Mouse (Mus musculus) forebrain, embryonic 16.5 days (tissue): ENCODE data around the gene Epn1. TPM values are rescaled to one million over a fixed set of nuclear protein-coding genes. Genes with fewer than 3 reads are reported as not detected.

Experiments used
- ATAC-seq: fragments of 200-750 bp; cut with Nextera tagmentation; 2 replicates; pipeline ENCODE4 v1.8.0; 2017; ENCODE audit warnings: mild to moderate bottlenecking, moderate library complexity
- H3K27ac ChIP-seq: fragments of 300-500 bp; sonication (generic); 2 replicates; pipeline ENCODE4 v1.5.1; 2014; ENCODE audit warnings: low read length, control low read depth
- H3K27me3 ChIP-seq: fragments of 300-500 bp; sonication (generic); replicated peaks from 2 replicates; pipeline ENCODE4 v1.6.1; 2014; ENCODE audit warnings: low read length; ENCODE audit not compliant: control insufficient read depth, insufficient read depth
- H3K36me3 ChIP-seq: fragments of 300-500 bp; sonication (generic); 2 replicates; pipeline ENCODE4 v1.6.1; 2014; ENCODE audit not compliant: control insufficient read depth, insufficient read depth
- H3K4me1 ChIP-seq: fragments of 300-500 bp; sonication (generic); replicated peaks from 2 replicates; pipeline ENCODE4 v1.6.1; 2014; ENCODE audit warnings: low read length; ENCODE audit not compliant: control insufficient read depth, insufficient read depth
- H3K4me2 ChIP-seq: fragments of 300-500 bp; sonication (generic); 2 replicates; pipeline ENCODE4 v1.6.1; 2014; ENCODE audit warnings: mild to moderate bottlenecking, low read length, control low read depth
- H3K4me3 ChIP-seq: fragments of 300-500 bp; sonication (generic); replicated peaks from 2 replicates; pipeline ENCODE4 v1.5.1; 2014; ENCODE audit warnings: mild to moderate bottlenecking, low read length, control low read depth
- H3K9ac ChIP-seq: fragments of 300-500 bp; sonication (generic); replicated peaks from 2 replicates; pipeline ENCODE4 v1.6.1; 2014; ENCODE audit warnings: low read depth, low read length, control low read depth
- H3K9me3 ChIP-seq: fragments of 300-500 bp; sonication (generic); 2 replicates; pipeline ENCODE4 v1.6.1; 2016; ENCODE audit warnings: low read length; ENCODE audit not compliant: control insufficient read depth
- WGBS: fragments of 180-500 bp; shearing (Covaris S2); extraction: QIAGEN DNeasy Blood & Tissue Kit; methylation state at CpG from one replicate; pipeline ENCODE4 v1.1.7; 2014; 5-methylcytosine and 5-hydroxymethylcytosine counted together
- polyA plus RNA-seq: library from polyadenylated mRNA; unstranded; fragments of >200 nt; fragmentation: Nextera tagmentation; extraction: Ambion mirVana; gene quantifications from 2 replicates; pipeline ENCODE4 v1.2.1, GENCODE M21; 2015

The Epn1 gene
- polyA plus RNA-seq, 1 experiment from 2014 or later, result 104 TPM

DNA sequence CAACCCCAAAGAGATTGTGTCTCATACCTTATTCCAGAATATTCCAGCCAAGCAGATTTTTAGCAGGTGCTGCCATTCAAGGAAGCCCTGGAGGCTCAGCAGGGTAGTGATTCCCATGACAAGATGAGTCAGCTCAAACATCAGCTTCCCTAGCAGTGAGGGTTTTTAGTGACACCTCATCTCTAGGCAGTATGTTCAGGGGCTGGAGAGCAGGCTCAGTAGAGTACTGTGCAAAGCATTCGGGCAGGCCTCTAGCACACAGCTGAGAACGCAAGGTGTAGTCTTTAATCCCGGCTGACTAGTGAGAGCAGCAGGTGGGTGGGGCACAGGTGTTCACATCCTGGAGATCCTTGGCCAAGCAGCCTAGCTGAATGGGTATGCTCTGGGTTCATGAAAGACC, 19.8 kb downstream of the Epn1 start:
- H3K9me3 ChIP-seq, result no peaks in the 10 kb centered on the region
- no peak overlapping the region for H3K4me2 ChIP-seq
- H3K27me3 ChIP-seq, result no peaks in the 10 kb centered on the region
- WGBS, result 87% methylated on average over 3 of the region's 3 CpGs
- peaks cover 20% of the 10 kb centered on the region for H3K36me3 ChIP-seq
- 0 out of 2 replicates have a peak, but pooled peaks have one; percentile 8 for ATAC-seq
- no peaks in the 10 kb centered on the region for H3K4me1 ChIP-seq
- no peak overlapping the region for H3K27ac ChIP-seq
- H3K9ac ChIP-seq, result no peak overlapping the region
- no peak overlapping the region for H3K4me3 ChIP-seq

DNA sequence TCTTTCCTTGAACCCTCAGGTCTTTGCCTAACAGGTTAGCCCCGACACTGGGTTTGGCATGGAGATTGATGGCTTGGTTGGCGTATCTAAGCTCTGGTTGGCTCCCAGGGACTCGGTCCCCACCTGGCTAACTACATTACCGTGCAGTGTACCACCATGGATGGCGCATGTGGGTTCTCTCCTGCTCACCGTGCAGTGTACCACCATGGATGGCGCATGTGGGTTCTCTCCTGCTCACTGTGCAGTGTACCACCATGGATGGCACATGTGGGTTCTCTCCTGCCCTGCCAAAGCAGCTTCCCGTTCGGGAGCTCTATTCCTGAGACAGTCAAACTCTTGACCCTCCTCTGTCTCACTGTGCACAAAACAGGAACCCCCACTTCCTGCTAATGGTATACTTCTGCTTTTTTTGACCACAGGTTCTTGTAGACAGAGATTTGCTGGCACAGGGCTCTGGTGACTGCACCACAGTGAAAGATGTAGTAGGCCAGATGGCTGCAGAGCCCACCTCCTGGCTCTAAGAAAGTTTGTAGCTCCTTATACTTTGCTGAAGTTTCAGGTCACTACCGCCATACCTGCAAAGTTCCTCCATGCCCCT, 21.1 kb downstream of the Epn1 start:
- 94% methylated on average over 10 of the region's 10 CpGs for WGBS
- Histone ChIP-seq H3K9ac (no peak overlapping the region), H3K27me3 (no peaks in the 10 kb centered on the region), H3K9me3 (no peaks in the 10 kb centered on the region), H3K4me1 (no peaks in the 10 kb centered on the region), H3K36me3 (peaks cover 14% of the 10 kb centered on the region; the same call in 1 of the 2 replicates), H3K27ac (no peak overlapping the region), H3K4me2 (no peak overlapping the region), H3K4me3 (no peak overlapping the region)
- no peak for ATAC-seq

DNA sequence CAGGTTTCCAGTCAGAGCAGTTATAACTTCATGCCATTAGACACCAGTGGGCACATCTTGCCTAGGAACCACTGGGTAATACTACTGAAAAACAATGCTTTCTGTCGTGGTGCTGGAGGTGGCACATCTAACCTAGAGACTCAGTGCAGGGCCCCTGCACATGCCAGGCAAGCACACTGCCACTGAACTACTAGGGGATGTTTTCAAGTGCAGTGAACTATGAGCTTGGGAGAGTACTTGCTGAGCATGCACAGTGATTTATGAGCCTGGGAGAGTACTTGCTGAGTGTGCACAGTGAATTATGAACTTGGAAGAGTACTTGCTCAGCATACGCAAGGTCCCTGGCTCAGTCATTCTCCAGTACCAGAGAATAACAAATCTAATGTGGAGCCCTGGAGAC, 22.5 kb downstream of the Epn1 start:
- no peak overlapping the region for H3K4me3 ChIP-seq
- H3K4me2 ChIP-seq, result no peak overlapping the region
- no peak overlapping the region for H3K27ac ChIP-seq
- no peak overlapping the region for H3K9ac ChIP-seq
- no peak for ATAC-seq
- H3K4me1 ChIP-seq, result no peaks in the 10 kb centered on the region
- H3K27me3 ChIP-seq, result no peaks in the 10 kb centered on the region
- no peaks in the 10 kb centered on the region for H3K9me3 ChIP-seq
- H3K36me3 ChIP-seq, result peaks cover 11% of the 10 kb centered on the region; the same call in 1 of the 2 replicates
- 81% methylated on average over 2 of the region's 2 CpGs for WGBS

DNA sequence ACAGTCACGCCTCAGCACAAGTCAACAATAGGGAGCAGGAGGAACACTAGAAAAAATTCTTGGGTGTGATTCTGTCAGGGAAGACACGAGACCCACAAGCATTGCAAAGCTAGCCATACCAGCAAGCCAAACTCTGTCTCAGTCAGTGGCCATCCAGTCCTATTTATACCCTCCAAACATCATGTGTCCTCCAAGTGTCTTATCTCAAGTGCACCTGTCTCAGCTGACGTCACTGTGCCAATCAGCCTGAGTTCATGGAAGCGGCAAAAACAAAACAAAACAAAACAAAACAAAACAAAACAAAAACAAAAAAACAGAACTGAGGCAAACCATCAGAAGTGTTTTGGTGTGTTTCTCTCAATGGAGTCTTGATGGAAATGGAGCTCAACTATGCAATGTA, 28.2 kb downstream of the Epn1 start:
- no peak for ATAC-seq
- Histone ChIP-seq H3K9me3 (peaks cover 3% of the 10 kb centered on the region; the same call in 1 of the 2 replicates), H3K4me3 (no peak overlapping the region), H3K9ac (no peak overlapping the region), H3K4me1 (no peaks in the 10 kb centered on the region), H3K27ac (no peak overlapping the region), H3K27me3 (no peaks in the 10 kb centered on the region), H3K36me3 (no peaks in the 10 kb centered on the region), H3K4me2 (no peak overlapping the region)
- 85% methylated on average over 4 of the region's 4 CpGs for WGBS

DNA sequence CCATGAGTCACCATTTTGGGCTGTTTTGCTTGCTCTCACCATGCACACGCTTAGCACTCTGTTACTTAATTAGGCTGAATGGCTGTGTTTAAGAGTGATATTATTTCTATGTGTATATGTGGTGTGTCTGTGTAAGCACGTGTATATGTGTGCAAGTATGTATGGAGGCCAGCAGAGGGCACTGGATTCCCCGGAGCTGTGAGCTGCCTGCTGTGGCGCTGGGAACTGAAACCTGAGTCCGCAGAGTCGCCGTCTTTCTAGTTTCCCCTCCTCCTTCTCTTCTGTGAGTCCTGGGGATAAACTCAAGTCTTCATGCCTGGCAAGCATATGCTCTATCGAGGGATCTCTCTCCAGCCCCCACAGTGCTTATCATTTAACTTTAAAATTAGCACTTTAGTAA, 29.3 kb downstream of the Epn1 start:
- no peaks in the 10 kb centered on the region for H3K27me3 ChIP-seq
- peaks cover 3% of the 10 kb centered on the region; the same call in 1 of the 2 replicates for H3K9me3 ChIP-seq
- no peak overlapping the region for H3K4me2 ChIP-seq
- WGBS, result 86% methylated on average over 8 of the region's 8 CpGs
- no peak overlapping the region for H3K9ac ChIP-seq
- no peaks in the 10 kb centered on the region for H3K4me1 ChIP-seq
- ATAC-seq, result no peak
- no peaks in the 10 kb centered on the region for H3K36me3 ChIP-seq
- H3K27ac ChIP-seq, result no peak overlapping the region
- no peak overlapping the region for H3K4me3 ChIP-seq

DNA sequence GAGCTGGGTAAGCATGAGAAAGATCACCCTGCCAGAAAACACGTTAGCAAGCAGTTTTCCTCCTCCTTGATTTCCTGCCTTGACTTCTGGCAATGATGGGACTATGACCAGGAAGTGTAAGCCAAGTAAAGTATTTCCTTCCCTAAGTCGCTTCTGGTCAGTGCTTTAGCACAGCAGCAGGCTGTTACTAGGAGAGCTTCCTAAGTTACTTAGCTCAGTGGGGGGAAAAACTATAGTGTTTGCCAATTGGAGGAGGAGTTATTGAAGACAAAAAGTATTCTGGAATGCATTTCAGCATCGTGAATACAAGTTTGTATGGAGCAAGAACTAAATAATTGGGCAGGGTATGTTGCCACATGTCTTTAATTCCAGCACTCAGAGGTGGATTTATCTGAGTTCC, 32.7 kb downstream of the Epn1 start:
- Histone ChIP-seq H3K4me3 (no peak overlapping the region), H3K4me1 (no peaks in the 10 kb centered on the region), H3K4me2 (no peak overlapping the region), H3K27ac (no peak overlapping the region), H3K27me3 (no peaks in the 10 kb centered on the region), H3K36me3 (no peaks in the 10 kb centered on the region), H3K9me3 (peaks cover 3% of the 10 kb centered on the region; the same call in 1 of the 2 replicates), H3K9ac (no peak overlapping the region)
- no peak for ATAC-seq
- WGBS, result 45% methylated on average over 3 of the region's 3 CpGs

DNA sequence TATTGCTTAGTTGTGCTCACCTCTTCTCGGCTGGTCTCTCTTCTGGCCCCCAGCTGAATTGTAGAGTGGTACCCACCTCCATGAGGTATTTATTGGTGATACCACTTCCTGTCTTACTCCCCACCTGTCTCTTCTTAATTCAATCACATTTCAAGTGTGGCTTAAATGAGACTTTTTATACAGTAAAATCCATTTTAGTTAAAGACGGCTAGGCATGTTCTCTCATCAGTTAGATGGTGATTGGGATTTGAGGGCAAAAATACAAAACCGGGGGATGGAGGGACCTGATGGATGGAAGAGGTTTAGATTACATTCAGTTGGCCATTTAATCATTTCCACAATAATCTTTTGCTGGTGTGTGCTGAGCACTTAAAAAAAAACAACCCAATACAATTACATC, 36.8 kb downstream of the Epn1 start, which contains the start of gene Rfpl4:
Rfpl4 (minus strand) TSS at position 101 of the 400 bp plus-strand sequence.
- no peak within 1 kb of the TSS for H3K4me2 ChIP-seq
- H3K4me1 ChIP-seq, result no peaks in the 10 kb centered on the region
- H3K4me3 ChIP-seq, result no peak within 1 kb of the TSS
- H3K27me3 ChIP-seq, result no peaks in the 10 kb centered on the region
- 87% methylated on average over 3 of the region's 3 CpGs for whole genome bisulfite sequencing
- no peaks in the 10 kb centered on the region for H3K9me3 ChIP-seq
- no peaks in the 10 kb centered on the region for H3K36me3 ChIP-seq
- no peak within 1 kb of the TSS for H3K9ac ChIP-seq
- H3K27ac ChIP-seq, result no peak within 1 kb of the TSS
- ATAC-seq, result no peak

DNA sequence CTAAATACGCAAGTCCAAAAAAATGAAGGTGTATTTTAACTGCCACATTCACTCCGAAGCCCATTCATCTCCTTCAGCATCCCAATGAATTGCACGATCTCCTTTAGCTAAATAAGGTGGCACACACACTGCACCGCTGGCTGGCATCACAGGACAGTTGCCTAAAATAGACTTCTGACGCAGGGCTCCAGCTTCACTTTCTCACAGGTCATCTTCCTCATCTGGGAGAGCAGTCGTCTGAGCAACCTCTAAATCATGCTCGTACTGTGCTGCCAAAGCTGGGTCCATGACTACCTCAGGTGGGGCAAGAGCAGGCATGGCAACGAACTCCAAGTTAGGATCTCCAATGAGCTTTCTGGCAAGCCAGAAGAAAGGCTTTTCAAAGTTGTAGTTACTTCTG, 45.0 kb downstream of the Epn1 start:
- no peaks in the 10 kb centered on the region for H3K27me3 ChIP-seq
- no peaks in the 10 kb centered on the region for H3K36me3 ChIP-seq
- H3K4me3 ChIP-seq, result no peak overlapping the region
- no peak for ATAC-seq
- H3K9me3 ChIP-seq, result no peaks in the 10 kb centered on the region
- H3K9ac ChIP-seq, result no peak overlapping the region
- no peak overlapping the region for H3K27ac ChIP-seq
- H3K4me1 ChIP-seq, result 0 out of 2 replicates have a peak, but pooled peaks cover 3% of the 10 kb centered on the region
- 88% methylated on average over 8 of the region's 8 CpGs for WGBS
- H3K4me2 ChIP-seq, result no peak overlapping the region

DNA sequence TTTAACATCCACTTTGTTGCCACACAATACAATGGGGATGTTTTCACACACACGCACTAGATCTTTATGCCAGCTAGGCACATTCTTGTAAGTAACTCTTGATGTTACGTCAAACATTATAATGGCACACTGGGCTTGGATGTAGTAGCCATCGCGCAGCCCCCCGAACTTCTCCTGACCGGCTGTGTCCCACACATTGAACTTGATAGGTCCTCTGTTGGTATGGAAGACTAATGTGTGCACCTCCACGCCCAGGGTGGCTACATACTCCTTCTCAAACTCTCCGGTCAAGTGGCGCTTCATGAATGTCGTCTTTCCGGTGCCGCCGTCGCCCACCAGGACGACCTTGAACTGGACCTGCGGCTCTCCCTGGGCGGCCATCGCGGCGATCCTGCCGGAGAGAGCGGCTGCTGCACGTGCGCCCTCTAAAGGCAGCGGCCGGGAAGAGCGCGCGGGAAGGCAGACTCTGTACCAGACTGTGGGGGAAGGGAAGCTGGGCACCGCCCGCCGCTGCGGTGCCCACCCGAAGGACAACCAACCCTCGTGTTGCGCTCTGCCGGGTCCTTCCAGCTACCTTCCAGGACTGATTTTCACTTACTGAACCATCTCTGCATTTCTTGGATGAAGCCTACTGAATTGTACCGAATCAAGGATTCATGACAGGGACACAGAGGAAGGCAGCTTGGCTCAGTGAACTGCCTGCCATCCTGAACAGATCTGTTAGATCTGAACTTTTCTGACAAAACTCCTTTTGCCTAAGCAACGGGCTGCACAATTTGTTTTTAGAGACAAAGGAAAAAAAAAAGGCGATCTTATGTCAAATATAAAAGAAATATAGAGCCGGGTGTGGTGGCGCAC, 45.7 kb downstream of the Epn1 start, which contains the start of gene Rasl2-9:
Rasl2-9 (minus strand) TSS at position 402 of the 858 bp plus-strand sequence.
- H3K36me3 ChIP-seq, result no peaks in the 10 kb centered on the region
- H3K9me3 ChIP-seq, result no peaks in the 10 kb centered on the region
- H3K4me3 ChIP-seq, result peak within 1 kb of the TSS; percentile 44
- H3K9ac ChIP-seq, result peak within 1 kb of the TSS; percentile 59
- 0 out of 2 replicates have a peak, but pooled peaks cover 3% of the 10 kb centered on the region for H3K4me1 ChIP-seq
- WGBS, result 17% methylated on average over 42 of the region's 42 CpGs
- H3K4me2 ChIP-seq, result peak within 1 kb of the TSS; percentile 68
- no peak within 1 kb of the TSS for H3K27ac ChIP-seq
- peak; percentile 85 for ATAC-seq
- no peaks in the 10 kb centered on the region for H3K27me3 ChIP-seq
